Mouse (Mus musculus) adrenal gland, postnatal 10 days (tissue): Measurements from ENCODE around the gene Sult2b1. TPM values are rescaled to one million over a fixed set of nuclear protein-coding genes. Genes with fewer than 3 reads are reported as not detected.
A peak's percentile ranks its signal among the peaks of the same experiment; 100 is the strongest.

Source experiments
- DNase-seq: peaks from one replicate; pipeline ENCODE4 v3.0.0; 2021; ENCODE audit warnings: mixed read lengths
- total RNA-seq, 2 experiments: library from RNA; stranded (reverse); gene quantifications; 2 replicates each; pipeline ENCODE4 v1.2.3; 2021

Sult2b1 gene
- total RNA-seq, 2 experiments from 2014 or later: 0.39 to 0.45 TPM

- peak; percentile 67 for DNase-seq
Observed at GRCm38 (mm10) chr7:45800546-45801204, 16.2 kb upstream of the Sult2b1 start.

- no peak for DNase-seq
Observed at GRCm38 (mm10) chr7:45800001-45800400, 15.5 kb upstream of the Sult2b1 start.

GRCm38 (mm10) chr7:45798931-45799330, 14.5 kb upstream of the Sult2b1 start:
- DNase-seq: no peak

- DNase-seq: peak; percentile 40
Observed at GRCm38 (mm10) chr7:45798511-45798836, 14.0 kb upstream of the Sult2b1 start.

GRCm38 (mm10) chr7:45797661-45798510, 13.4 kb upstream of the Sult2b1 start:
- DNase-seq: peak; percentile 49

GRCm38 (mm10) chr7:45796950-45797349, 12.5 kb upstream of the Sult2b1 start:
- no peak for DNase-seq

GRCm38 (mm10) chr7:45794971-45795370, 10.5 kb upstream of the Sult2b1 start:
- no peak for DNase-seq

- DNase-seq: no peak
Observed at GRCm38 (mm10) chr7:45793969-45794585, 9.6 kb upstream of the Sult2b1 start.

GRCm38 (mm10) chr7:45793240-45793639, 8.8 kb upstream of the Sult2b1 start:
- DNase-seq: peak; percentile 40

GRCm38 (mm10) chr7:45791756-45792490, 7.5 kb upstream of the Sult2b1 start:
- DNase-seq: no peak

GRCm38 (mm10) chr7:45790721-45791120, 6.3 kb upstream of the Sult2b1 start:
- peak; percentile 51 for DNase-seq

- DNase-seq: no peak
Observed at GRCm38 (mm10) chr7:45787642-45788041, 3.2 kb upstream of the Sult2b1 start.

GRCm38 (mm10) chr7:45786661-45787413, 2.4 kb upstream of the Sult2b1 start:
- DNase-seq: no peak

- no peak for DNase-seq
Observed at GRCm38 (mm10) chr7:45786136-45786578, 1.7 kb upstream of the Sult2b1 start.

GRCm38 (mm10) chr7:45785388-45786135, 1.1 kb upstream of the Sult2b1 start:
- DNase-seq: peak; percentile 40

GRCm38 (mm10) chr7:45783511-45784091, 868 bp downstream of the Sult2b1 start, which contains the start of gene Lmtk3:
Gene Lmtk3 (plus strand): TSS chr7:45783738.
- peak; percentile 75 for DNase-seq

GRCm38 (mm10) chr7:45782271-45782670, 2.2 kb downstream of the Sult2b1 start:
- no peak for DNase-seq

GRCm38 (mm10) chr7:45779081-45779641, 5.3 kb downstream of the Sult2b1 start:
- no peak for DNase-seq

GRCm38 (mm10) chr7:45775237-45775636, 9.2 kb downstream of the Sult2b1 start:
- DNase-seq: no peak

GRCm38 (mm10) chr7:45771101-45771500, 13.4 kb downstream of the Sult2b1 start:
- no peak for DNase-seq
